Mouse (Mus musculus) heart, embryonic 13.5 days (tissue): ENCODE data around the gene Ucn. TPM values are rescaled to one million over a fixed set of nuclear protein-coding genes. Genes with fewer than 3 reads are reported as not detected.

ENCODE experiments used
- polyA plus RNA-seq: library from polyadenylated mRNA; unstranded; fragments of >200 nt; fragmentation: Nextera tagmentation; extraction: Ambion mirVana; gene quantifications from 2 replicates; pipeline ENCODE4 v1.2.1, GENCODE M21; 2015

Gene Ucn
- polyA plus RNA-seq, 1 experiment from 2014 or later, result not detected

Other genes with a start within 250 kb of the Ucn start
- gene Ost4, start 231.0 kb downstream of the Ucn start, polyA plus RNA-seq, result 421 and 441 TPM in 2 replicates
- gene Emilin1, start 225.4 kb downstream of the Ucn start, polyA plus RNA-seq, result 166 and 168 TPM in 2 replicates
- gene Khk, start 217.4 kb downstream of the Ucn start, polyA plus RNA-seq, result 10.2 and 11.7 TPM in 2 replicates
- 3.9 and 4.7 TPM in 2 replicates for gene Cgref1, start 193.2 kb downstream of the Ucn start, polyA plus RNA-seq
- 79.6 and 90.0 TPM in 2 replicates for gene Preb, start 178.5 kb downstream of the Ucn start, polyA plus RNA-seq
- 0.06 and 0.16 TPM in 2 replicates for gene Tcf23, start 170.2 kb downstream of the Ucn start, polyA plus RNA-seq
- gene Atraid, start 90.5 kb downstream of the Ucn start, polyA plus RNA-seq, result 119 and 124 TPM in 2 replicates
- 6.9 and 7.2 TPM in 2 replicates for gene Slc5a6, start 89.9 kb downstream of the Ucn start, polyA plus RNA-seq
- gene Cad, start 84.0 kb downstream of the Ucn start, polyA plus RNA-seq, result 17.8 and 20.9 TPM in 2 replicates
- gene Dnajc5g, start 32.5 kb downstream of the Ucn start, polyA plus RNA-seq, result not detected in 2 replicates
- 0.21 and 0.69 TPM in 2 replicates for gene Slc30a3, start 30.6 kb downstream of the Ucn start, polyA plus RNA-seq
- gene Trim54, start 22.1 kb downstream of the Ucn start, polyA plus RNA-seq, result 10.7 and 13.9 TPM in 2 replicates
- 68.0 and 89.4 TPM in 2 replicates for gene Mpv17, start 15.4 kb upstream of the Ucn start, polyA plus RNA-seq
- 0.46 and 2.6 TPM in 2 replicates for gene Gm29609, start 41.1 kb upstream of the Ucn start, polyA plus RNA-seq
- gene Gtf3c2, start 41.3 kb upstream of the Ucn start, polyA plus RNA-seq, result 45.3 and 47.8 TPM in 2 replicates
- 112 and 116 TPM in 2 replicates for gene Snx17, start 54.4 kb upstream of the Ucn start, polyA plus RNA-seq
- 52.3 and 55.9 TPM in 2 replicates for gene Eif2b4, start 54.6 kb upstream of the Ucn start, polyA plus RNA-seq
- gene Zfp513, start 63.5 kb upstream of the Ucn start, polyA plus RNA-seq, result 7.3 and 7.5 TPM in 2 replicates
- gene Ppm1g, start 81.9 kb upstream of the Ucn start, polyA plus RNA-seq, result 101 and 107 TPM in 2 replicates
- gene Nrbp1, start 102.0 kb upstream of the Ucn start, polyA plus RNA-seq, result 124 and 132 TPM in 2 replicates
- gene Gm9970, start 102.4 kb upstream of the Ucn start, polyA plus RNA-seq, result 0.68 TPM in 1 of 2 replicates, not detected in the other
- gene Krtcap3, start 112.9 kb upstream of the Ucn start, polyA plus RNA-seq, result 6.0 and 7.4 TPM in 2 replicates
- gene Ift172, start 152.3 kb upstream of the Ucn start, polyA plus RNA-seq, result 21.8 and 22.6 TPM in 2 replicates
- gene Fndc4, start 157.3 kb upstream of the Ucn start, polyA plus RNA-seq, result 22.4 and 22.6 TPM in 2 replicates
- 0.36 and 0.56 TPM in 2 replicates for gene Gckr, start 158.6 kb upstream of the Ucn start, polyA plus RNA-seq